Mouse (Mus musculus): Measurements from ENCODE around the gene F5.
A peak's percentile ranks its signal among the peaks of the same experiment; 100 is the strongest.

GRCm38 (mm10) chr1:164252551-164252950 lies 100.9 kb downstream of the F5 start:
- TF ChIP-seq CTCF (IDR thresholded peaks at IDR 0.05; ENCODE audit: low read depth) (no peak), EP300 (IDR thresholded peaks at IDR 0.05; ENCODE audit: low read depth) (peak; percentile 30)
